Mouse (Mus musculus) testis, adult 2 months (tissue): ENCODE results near the gene Dpf2.

Experiments used
- CTCF ChIP-seq: fragments of 200-500 bp; IDR thresholded peaks from 2 replicates; pipeline ENCODE4 v1.5.1; 2012; ENCODE audit warnings: low read depth, mild to moderate bottlenecking, inconsistent platforms, low read length, moderate library complexity; ENCODE audit not compliant: control insufficient read depth, insufficient read depth, insufficient replicate concordance
- POLR2A ChIP-seq: fragments of 200-500 bp; IDR thresholded peaks from 2 replicates; pipeline ENCODE4 v1.6.1; 2012; ENCODE audit warnings: low read depth, mild to moderate bottlenecking, inconsistent platforms, low read length, moderate library complexity; ENCODE audit not compliant: control insufficient read depth

DNA sequence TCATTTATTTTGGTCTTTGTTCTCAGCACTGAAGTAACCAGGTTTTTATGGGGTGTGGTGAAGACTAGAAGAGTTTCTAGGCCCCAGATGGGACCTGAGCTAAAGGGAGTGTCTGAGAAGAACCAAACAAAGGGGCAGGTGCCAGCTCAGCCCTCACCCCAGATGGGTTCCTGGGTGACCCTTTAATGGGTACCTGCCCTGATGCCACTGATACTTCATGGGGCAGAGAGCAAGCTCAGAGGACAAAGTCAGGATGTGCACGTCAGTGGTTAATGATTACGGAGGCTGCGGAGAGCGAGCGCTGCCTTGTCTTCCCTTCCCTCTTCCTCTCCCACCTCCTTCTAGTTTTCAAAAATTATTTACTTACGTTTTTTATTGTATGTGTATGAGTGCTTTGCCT, 31.7 kb downstream of the Dpf2 start:
- no peak for TF ChIP-seq CTCF
- TF ChIP-seq POLR2A, result no peak
